Mouse (Mus musculus) C2C12 (cell line): ENCODE results near the gene 1700030J22Rik.

ENCODE experiments used
- CEBPB ChIP-seq: IDR thresholded peaks from one replicate; pipeline ENCODE4 v1.6.1; 2011; ENCODE audit warnings: low read depth, mild to moderate bottlenecking, control low read depth, moderate library complexity
- CTCF ChIP-seq: IDR thresholded peaks from one replicate; pipeline ENCODE4 v1.5.1; 2011; ENCODE audit not compliant: control insufficient read depth, insufficient read depth, insufficient read length
- MAX ChIP-seq: IDR thresholded peaks from one replicate; pipeline ENCODE4 v1.6.1; 2011; ENCODE audit warnings: mild to moderate bottlenecking, control low read depth
- MYOG ChIP-seq: IDR thresholded peaks from one replicate; pipeline ENCODE4 v1.6.1; 2011; ENCODE audit not compliant: control insufficient read depth, insufficient read length; ENCODE audit errors: extremely low read depth

DNA sequence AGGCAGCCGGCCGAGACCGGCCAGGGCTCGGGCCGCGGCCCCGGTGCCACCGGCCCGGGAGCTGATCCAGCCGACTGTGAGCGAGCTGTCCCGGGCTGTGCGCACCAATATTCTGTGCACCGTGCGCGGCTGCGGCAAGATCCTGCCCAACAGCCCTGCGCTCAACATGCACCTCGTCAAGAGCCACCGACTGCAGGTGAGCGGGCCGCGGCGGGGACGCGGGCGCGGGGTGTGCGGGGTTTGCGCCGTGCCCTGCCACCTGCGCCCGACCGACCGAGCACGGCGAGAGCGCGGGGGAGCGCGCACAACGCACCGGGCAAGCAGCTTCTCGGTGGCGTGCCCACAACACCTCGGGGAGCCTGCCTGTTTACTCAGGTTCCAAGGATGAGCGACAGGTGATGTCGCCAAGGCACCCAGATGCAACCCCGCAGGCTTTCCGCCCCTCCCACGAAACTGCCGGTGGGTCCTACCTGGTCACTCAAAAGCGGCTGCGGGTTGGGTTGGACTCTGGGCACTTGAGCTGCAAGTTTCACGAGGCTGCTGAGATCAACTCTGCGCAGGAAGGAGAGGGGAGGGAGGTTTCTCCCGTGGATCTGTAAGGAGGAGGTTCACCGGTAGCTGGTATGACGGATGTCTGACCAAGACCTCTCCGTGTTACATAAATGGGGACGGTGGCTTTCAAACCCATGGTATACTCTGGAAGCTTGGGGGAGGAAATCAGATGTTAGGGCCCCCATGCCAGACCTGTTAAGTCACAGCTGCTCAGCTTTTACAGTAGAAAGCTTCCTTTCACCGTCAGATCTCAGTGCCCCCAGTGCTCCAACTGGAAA lies 35.0 kb downstream of the 1700030J22Rik start:
- no peak for TF ChIP-seq CEBPB
- TF ChIP-seq CTCF = no peak
- TF ChIP-seq MYOG = no peak
- TF ChIP-seq MAX = no peak
